Mouse (Mus musculus) embryonic facial prominence, embryonic 11.5 days (tissue): Measurements from ENCODE around the gene Dennd4b. TPM values are rescaled to one million over a fixed set of nuclear protein-coding genes. Genes with fewer than 3 reads are reported as not detected.
A peak's percentile ranks its signal among the peaks of the same experiment; 100 is the strongest.

Experiments
- ATAC-seq: fragments of 200-750 bp; cut with Nextera tagmentation; replicated peaks from 2 replicates; pipeline ENCODE4 v1.8.0; 2017; ENCODE audit warnings: low read depth; ENCODE audit not compliant: insufficient number of reproducible peaks, low FRiP score, low TSS enrichment
- DNase-seq: peaks from one replicate; pipeline ENCODE4 v3.0.0-alpha.2; 2015; ENCODE audit warnings: low spot score
- H3K27ac ChIP-seq: fragments of 300-500 bp; sonication (generic); replicated peaks from 2 replicates; pipeline ENCODE4 v1.5.1; 2014; ENCODE audit warnings: mild to moderate bottlenecking, low read depth, low read length, control low read depth
- H3K27me3 ChIP-seq: fragments of 300-500 bp; sonication (generic); 2 replicates; pipeline ENCODE4 v1.6.1; 2014; ENCODE audit warnings: mild to moderate bottlenecking, low read length, moderate library complexity, mixed read lengths; ENCODE audit not compliant: control insufficient read depth, insufficient read depth
- H3K36me3 ChIP-seq: fragments of 300-500 bp; sonication (generic); replicated peaks from 2 replicates; pipeline ENCODE4 v1.6.1; 2014; ENCODE audit warnings: low read depth, mild to moderate bottlenecking, low read length, moderate library complexity, mixed read lengths; ENCODE audit not compliant: control insufficient read depth, insufficient read depth
- H3K4me1 ChIP-seq: fragments of 300-500 bp; sonication (generic); 2 replicates; pipeline ENCODE4 v1.6.1; 2014; ENCODE audit warnings: low read length, mixed read lengths; ENCODE audit not compliant: control insufficient read depth, insufficient read depth
- H3K4me2 ChIP-seq: fragments of 300-500 bp; sonication (generic); 2 replicates; pipeline ENCODE4 v1.6.1; 2014; ENCODE audit warnings: low read depth, mild to moderate bottlenecking, control low read depth, low read length, moderate library complexity
- H3K4me3 ChIP-seq: fragments of 300-500 bp; sonication (generic); 2 replicates; pipeline ENCODE4 v1.5.1; 2014; ENCODE audit warnings: low read depth, low read length, control low read depth
- H3K9ac ChIP-seq: fragments of 300-500 bp; sonication (generic); replicated peaks from 2 replicates; pipeline ENCODE4 v1.6.1; 2014; ENCODE audit warnings: mild to moderate bottlenecking, control low read depth, low read length
- H3K9me3 ChIP-seq: fragments of 300-500 bp; sonication (generic); replicated peaks from 2 replicates; pipeline ENCODE4 v1.6.1; 2016; ENCODE audit warnings: mild to moderate bottlenecking, low read length, inconsistent platforms, mixed read lengths; ENCODE audit not compliant: control insufficient read depth
- WGBS: fragments of 180-500 bp; shearing (Covaris S2); extraction: QIAGEN DNeasy Blood & Tissue Kit; methylation state at CpG from one replicate; pipeline ENCODE4 v1.1.7; 2014; 5-methylcytosine and 5-hydroxymethylcytosine counted together
- polyA plus RNA-seq: library from polyadenylated mRNA; unstranded; fragments of >200 nt; fragmentation: Nextera tagmentation; extraction: Ambion mirVana; gene quantifications from 2 replicates; pipeline ENCODE4 v1.2.1, GENCODE M21; 2014

Dennd4b gene
- polyA plus RNA-seq, 1 experiment from 2014 or later: 2.6 TPM

GRCm38 (mm10) chr3:90224331-90224730, 40.7 kb upstream of the Dennd4b start:
- no peaks in the 10 kb centered on the region for H3K9me3 ChIP-seq
- DNase-seq (no peak), ATAC-seq (no peak)
- 75% methylated on average over 10 of the region's 10 CpGs for whole genome bisulfite sequencing
- no peak overlapping the region for H3K9ac ChIP-seq
- no peaks in the 10 kb centered on the region for H3K27me3 ChIP-seq
- H3K4me1 ChIP-seq: no peaks in the 10 kb centered on the region
- H3K27ac ChIP-seq: no peak overlapping the region
- H3K4me2 ChIP-seq: no peak overlapping the region
- H3K4me3 ChIP-seq: no peak overlapping the region
- no peaks in the 10 kb centered on the region; the same call in 1 of the 2 replicates for H3K36me3 ChIP-seq

- H3K36me3 ChIP-seq: no peaks in the 10 kb centered on the region
- H3K9ac ChIP-seq: peak overlapping the region; percentile 66
- no peaks in the 10 kb centered on the region for H3K9me3 ChIP-seq
- DNase-seq (no peak), ATAC-seq (no peak; the same call in 1 of the 2 replicates)
- H3K27ac ChIP-seq: no peak overlapping the region
- H3K4me3 ChIP-seq: peak overlapping the region; percentile 62
- peak overlapping the region; percentile 79 for H3K4me2 ChIP-seq
- whole genome bisulfite sequencing: 16% methylated on average over 8 of the region's 8 CpGs
- H3K27me3 ChIP-seq: no peaks in the 10 kb centered on the region
- H3K4me1 ChIP-seq: no peaks in the 10 kb centered on the region
Observed at GRCm38 (mm10) chr3:90231075-90231474, 33.9 kb upstream of the Dennd4b start.

- Histone ChIP-seq H3K4me2 (peak within 1 kb of the TSS; percentile 79), H3K36me3 (no peaks in the 10 kb centered on the region; the same call in 1 of the 2 replicates), H3K9ac (peak within 1 kb of the TSS; percentile 66), H3K4me1 (no peaks in the 10 kb centered on the region), H3K9me3 (no peaks in the 10 kb centered on the region), H3K27me3 (no peaks in the 10 kb centered on the region), H3K4me3 (peak within 1 kb of the TSS; percentile 62), H3K27ac (peak within 1 kb of the TSS; percentile 70)
- peak; percentile 89 for ATAC-seq
- DNase-seq: peak; percentile 93
- under 1% methylated on average over 54 of the region's 61 CpGs for WGBS
Observed at GRCm38 (mm10) chr3:90231507-90232333, 33.3 kb upstream of the Dennd4b start, which contains the start of gene Jtb. Gene Jtb (plus strand): TSS chr3:90231597.

- Histone ChIP-seq H3K36me3 (no peaks in the 10 kb centered on the region; the same call in none of the 2 replicates), H3K4me3 (no peak overlapping the region), H3K9ac (no peak overlapping the region), H3K27ac (no peak overlapping the region), H3K9me3 (no peaks in the 10 kb centered on the region), H3K4me1 (no peaks in the 10 kb centered on the region), H3K4me2 (no peak overlapping the region), H3K27me3 (no peaks in the 10 kb centered on the region)
- 90% methylated on average over 2 of the region's 2 CpGs for WGBS
- ATAC-seq: no peak
- no peak for DNase-seq
Observed at GRCm38 (mm10) chr3:90241251-90241650, 23.7 kb upstream of the Dennd4b start.

GRCm38 (mm10) chr3:90241669-90242358, 23.2 kb upstream of the Dennd4b start:
- Histone ChIP-seq H3K9me3 (no peaks in the 10 kb centered on the region), H3K4me3 (no peak overlapping the region)
- ATAC-seq: no peak; the same call in 1 of the 2 replicates

GRCm38 (mm10) chr3:90242984-90243775, 21.8 kb upstream of the Dennd4b start, which contains the start of gene Creb3l4:
Gene Creb3l4 (minus strand): TSS chr3:90243512.
- no peaks in the 10 kb centered on the region for H3K4me1 ChIP-seq
- 3% methylated on average over 19 of the region's 19 CpGs for WGBS
- DNase-seq: peak; percentile 85
- peak; percentile 47 for ATAC-seq
- H3K4me3 ChIP-seq: peak within 1 kb of the TSS; percentile 20
- peak within 1 kb of the TSS; percentile 29 for H3K9ac ChIP-seq
- no peaks in the 10 kb centered on the region for H3K27me3 ChIP-seq
- H3K27ac ChIP-seq: no peak within 1 kb of the TSS
- H3K4me2 ChIP-seq: peak within 1 kb of the TSS; percentile 46
- no peaks in the 10 kb centered on the region for H3K36me3 ChIP-seq
- no peaks in the 10 kb centered on the region for H3K9me3 ChIP-seq

More at GRCm38 (mm10) chr3:90241669-90242358, 23.2 kb upstream of the Dennd4b start:
- Histone ChIP-seq H3K27ac (no peak overlapping the region), H3K9ac (no peak overlapping the region), H3K4me1 (no peaks in the 10 kb centered on the region), H3K27me3 (no peaks in the 10 kb centered on the region), H3K4me2 (no peak overlapping the region), H3K36me3 (no peaks in the 10 kb centered on the region; the same call in 1 of the 2 replicates)
- DNase-seq: no peak
- 83% methylated on average over 10 of the region's 10 CpGs for WGBS

- H3K4me1 ChIP-seq: no peaks in the 10 kb centered on the region
- 68% methylated on average over 2 of the region's 2 CpGs for WGBS
- H3K27ac ChIP-seq: no peak overlapping the region
- no peaks in the 10 kb centered on the region for H3K9me3 ChIP-seq
- DNase-seq: no peak
- H3K36me3 ChIP-seq: no peaks in the 10 kb centered on the region
- no peak overlapping the region for H3K4me3 ChIP-seq
- no peaks in the 10 kb centered on the region for H3K27me3 ChIP-seq
- H3K4me2 ChIP-seq: no peak overlapping the region
- no peak overlapping the region for H3K9ac ChIP-seq
- ATAC-seq: no peak
Observed at GRCm38 (mm10) chr3:90245406-90245805, 19.6 kb upstream of the Dennd4b start.
